Mouse (Mus musculus) bone marrow macrophage, adult 2 months (primary cell): ENCODE results near the gene Hltf.

Source experiments
- CTCF ChIP-seq: IDR thresholded peaks from 2 replicates; pipeline ENCODE4 v1.5.1; 2012; ENCODE audit warnings: low read depth, mild to moderate bottlenecking, low read length, moderate library complexity
- POLR2A ChIP-seq: IDR thresholded peaks from 2 replicates; pipeline ENCODE4 v1.6.1; 2012; ENCODE audit warnings: mild to moderate bottlenecking, low read depth, low read length, borderline replicate concordance

GRCm38 (mm10) chr3:20119044-20119591 lies 61.5 kb downstream of the Hltf start:
- TF ChIP-seq CTCF (no peak), POLR2A (no peak)
